8 mouse cellular contexts compared by ENCODE assay signal in the genomic region with DNA sequence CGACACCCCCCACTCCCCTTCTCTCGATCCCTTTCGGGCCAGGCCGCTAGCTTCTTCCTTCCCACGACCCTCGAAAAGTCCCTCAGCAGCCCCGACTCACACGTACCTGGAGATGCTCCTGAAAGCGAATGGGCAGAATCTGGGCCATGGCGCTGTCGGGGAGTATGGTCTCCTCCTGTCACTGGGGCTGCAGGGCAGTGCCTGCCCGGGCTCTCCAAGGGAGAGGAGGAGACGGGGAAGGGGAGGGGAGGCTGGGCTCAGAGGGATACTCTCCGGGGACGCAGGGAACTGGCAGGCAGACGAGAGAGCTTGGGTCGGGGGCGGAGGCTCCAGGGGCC. TPM values are rescaled to one million over a fixed set of nuclear protein-coding genes. Genes with fewer than 3 reads are reported as not detected.
DNase-seq lines count a peak whose midpoint lies in the region; ATAC-seq and TF ChIP-seq lines count a peak whose summit lies in the region.

No protein-coding gene starts in this region.

- H3K36me3 ChIP-seq in erythroblast, embryonic 14.5 days (ENCODE audit: control insufficient read depth): peaks cover 39% of the 10 kb centered on the region
- H3K36me3 ChIP-seq in spleen, adult 2 months (ENCODE audit: control insufficient read depth, insufficient read depth, low read length): no peaks in the 10 kb centered on the region
- 0 out of 2 replicates have a peak, but pooled peaks cover 3% of the 10 kb centered on the region for H3K36me3 ChIP-seq in limb, embryonic 15.5 days
- H3K36me3 ChIP-seq in stomach, embryonic 16.5 days (ENCODE audit: control insufficient read depth, insufficient read depth, low read length): no peaks in the 10 kb centered on the region

- no peak for TF ChIP-seq POLR2A in spleen, adult 2 months (IDR thresholded peaks at IDR 0.05; ENCODE audit: low read depth, low read length)

- no peaks in the 10 kb centered on the region for H3K27me3 ChIP-seq in erythroblast, embryonic 14.5 days (ENCODE audit: control insufficient read depth)
- no peaks in the 10 kb centered on the region for H3K27me3 ChIP-seq in spleen, adult 2 months (ENCODE audit: control insufficient read depth, insufficient read depth, low read length)
- H3K27me3 ChIP-seq in limb, embryonic 15.5 days: no peaks in the 10 kb centered on the region
- no peaks in the 10 kb centered on the region for H3K27me3 ChIP-seq in stomach, embryonic 16.5 days (ENCODE audit: control insufficient read depth, insufficient read depth, low read length)

- no peak for TF ChIP-seq CTCF in spleen, adult 2 months (IDR thresholded peaks at IDR 0.05; ENCODE audit: extremely low read depth, insufficient read depth, insufficient read length, insufficient replicate concordance)

- DNase-seq in spleen, adult 2 months (ENCODE audit: low read depth in 1 of 2, low spot score in 2 of 2): no peak
- no peak for DNase-seq in spleen, postnatal 10 days (ENCODE audit: low spot score in 2 of 2)
- DNase-seq in layer of hippocampus, postnatal 25 days (ENCODE audit: extremely low spot score in 1 of 2, low spot score in 1 of 2): no peak

- 1% methylated on average over 18 of the region's 18 CpGs for WGBS in spleen, adult 2 months
- 1% methylated on average over 18 of the region's 18 CpGs for WGBS in limb, embryonic 15.5 days
- 0% methylated on average over 18 of the region's 18 CpGs for WGBS in stomach, embryonic 16.5 days

- peak overlapping the region; percentile 88 for H3K9ac ChIP-seq in limb, embryonic 15.5 days
- H3K9ac ChIP-seq in stomach, embryonic 16.5 days (ENCODE audit: low read length): peak overlapping the region; percentile 98

- H3K27ac ChIP-seq in spleen, adult 2 months (ENCODE audit: insufficient read depth, low read length): peak overlapping the region; percentile 97
- peak overlapping the region; percentile 98 for H3K27ac ChIP-seq in limb, embryonic 15.5 days
- peak overlapping the region; percentile 100 for H3K27ac ChIP-seq in stomach, embryonic 16.5 days (ENCODE audit: low read length)

- no peaks in the 10 kb centered on the region for H3K9me3 ChIP-seq in erythroblast, embryonic 14.5 days (ENCODE audit: control insufficient read depth, low read length)
- H3K9me3 ChIP-seq in limb, embryonic 15.5 days: no peaks in the 10 kb centered on the region
- no peaks in the 10 kb centered on the region for H3K9me3 ChIP-seq in stomach, embryonic 16.5 days (replicated peaks; ENCODE audit: control insufficient read depth, low read length)

- peak overlapping the region; percentile 81 for H3K4me2 ChIP-seq in limb, embryonic 15.5 days
- H3K4me2 ChIP-seq in stomach, embryonic 16.5 days (ENCODE audit: low read depth, low read length): peak overlapping the region; percentile 95

- no peak for ATAC-seq in erythroblast, adult 5-6 weeks (replicated peaks; ENCODE audit: low FRiP score, poor library complexity, severe bottlenecking)
- no peak; the same call in 1 of the 2 replicates for ATAC-seq in limb, embryonic 15.5 days (ENCODE audit: insufficient number of reproducible peaks, low FRiP score, low TSS enrichment, low read depth)
- no peak for ATAC-seq in stomach, embryonic 16.5 days (ENCODE audit: insufficient read depth, low FRiP score)
- no peak for ATAC-seq in frontal cortex, adult (ENCODE audit: low TSS enrichment)

- H3K4me1 ChIP-seq in erythroblast, embryonic 14.5 days (ENCODE audit: control insufficient read depth): peaks cover 75% of the 10 kb centered on the region
- peaks cover 3% of the 10 kb centered on the region for H3K4me1 ChIP-seq in spleen, adult 2 months (ENCODE audit: control insufficient read depth, insufficient read depth, insufficient read length)
- H3K4me1 ChIP-seq in limb, embryonic 15.5 days: peaks cover 13% of the 10 kb centered on the region
- H3K4me1 ChIP-seq in stomach, embryonic 16.5 days (ENCODE audit: control insufficient read depth, insufficient read depth, low read length): peaks cover 26% of the 10 kb centered on the region

- H3K4me3 ChIP-seq in erythroblast, embryonic 14.5 days (replicated peaks): peak overlapping the region; percentile 70
- H3K4me3 ChIP-seq in spleen, adult 2 months (ENCODE audit: extremely low read depth, insufficient read depth, insufficient read length): peak overlapping the region; percentile 93
- H3K4me3 ChIP-seq in limb, embryonic 15.5 days: peak overlapping the region; percentile 87
- H3K4me3 ChIP-seq in stomach, embryonic 16.5 days (replicated peaks; ENCODE audit: low read length): peak overlapping the region; percentile 100

RNA-seq across cellular contexts. Expression of a gene that starts 0.3 kb away (rescaled TPM):
- 3.4 and 4.8 TPM in 2 replicates for polyA plus RNA-seq in erythroblast, embryonic 14.5 days (2012)
- total RNA-seq in erythroblast, adult 5-6 weeks (2015; ENCODE audit: low replicate concordance): 232 and 330 TPM in 2 replicates
- total RNA-seq in erythroblast, adult 5-6 weeks (2017; ENCODE audit: low replicate concordance): 190 and 199 TPM in 2 replicates
- 44.9 and 50.4 TPM in 2 replicates for polyA plus RNA-seq in spleen, adult 2 months (2012; rRNA removed)
- polyA plus RNA-seq in limb, embryonic 15.5 days (2015; fragmentation: Nextera tagmentation; extraction: Ambion mirVana): 114 and 118 TPM in 2 replicates
- 148 and 164 TPM in 2 replicates for polyA plus RNA-seq in stomach, embryonic 16.5 days (2015; fragmentation: Nextera tagmentation; extraction: Ambion mirVana)
- 100 to 1,000 TPM; 453 to 461 TPM for total RNA-seq in layer of hippocampus, postnatal 25 days (2021)

RNA-seq across cellular contexts. Expression of a gene that starts 50.4 kb away (rescaled TPM):
- 0.25 and 0.38 TPM in 2 replicates for polyA plus RNA-seq in erythroblast, embryonic 14.5 days (2012)
- total RNA-seq in erythroblast, adult 5-6 weeks (2015; ENCODE audit: low replicate concordance): 32.3 and 41.0 TPM in 2 replicates
- 45.7 and 49.2 TPM in 2 replicates for total RNA-seq in erythroblast, adult 5-6 weeks (2017; ENCODE audit: low replicate concordance)
- polyA plus RNA-seq in spleen, adult 2 months (2012; rRNA removed): 2.1 and 2.4 TPM in 2 replicates
- polyA plus RNA-seq in limb, embryonic 15.5 days (2015; fragmentation: Nextera tagmentation; extraction: Ambion mirVana): 19.9 and 21.4 TPM in 2 replicates
- 17.1 and 17.7 TPM in 2 replicates for polyA plus RNA-seq in stomach, embryonic 16.5 days (2015; fragmentation: Nextera tagmentation; extraction: Ambion mirVana)
- total RNA-seq in layer of hippocampus, postnatal 25 days (2021): 10 to 100 TPM; 29.2 to 33.9 TPM
